In the genomic region with DNA sequence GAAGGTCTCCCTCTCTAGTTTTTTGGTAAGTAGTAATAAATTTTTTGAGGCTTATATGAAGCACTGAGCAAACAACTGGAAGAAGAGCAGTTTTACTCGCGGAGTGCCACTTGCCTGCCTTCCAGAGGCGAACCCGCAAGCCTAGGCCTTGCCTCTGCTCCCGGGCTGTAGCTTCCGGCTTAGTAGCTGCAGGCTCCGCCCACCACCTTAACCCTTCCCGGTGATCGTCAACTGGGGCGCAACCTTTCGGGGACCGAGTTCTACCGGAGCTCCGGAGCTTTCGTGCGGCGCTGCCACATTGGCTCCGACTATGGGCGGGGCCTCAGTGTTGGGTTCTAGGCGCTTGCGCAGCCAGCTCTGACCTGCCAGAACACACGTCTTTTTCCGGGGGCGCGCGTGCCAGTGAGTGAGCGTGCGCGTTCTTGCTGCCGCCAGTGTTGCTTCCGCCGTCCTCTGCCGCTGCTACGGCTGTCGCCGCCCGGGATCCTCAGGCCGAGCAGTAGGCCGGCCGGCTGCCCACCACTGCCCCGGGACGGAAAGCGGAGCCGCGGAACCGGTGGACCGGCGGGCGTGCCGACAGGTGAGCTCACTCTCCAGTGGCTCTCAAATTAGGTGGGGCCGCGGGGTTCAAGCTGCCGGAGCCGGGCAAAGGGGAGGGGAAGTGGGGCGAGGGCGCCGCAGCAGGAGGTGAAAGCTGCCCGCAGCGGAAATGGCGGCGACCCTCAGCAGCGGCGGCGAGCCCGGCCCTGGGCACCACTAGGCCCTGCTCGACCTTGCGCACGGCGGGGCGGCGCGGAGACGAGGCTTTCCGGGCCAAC, we compare ENCODE assay signal across 8 mouse cellular contexts. TPM values are rescaled to one million over a fixed set of nuclear protein-coding genes. Genes with fewer than 3 reads are reported as not detected.
DNase-seq lines count a peak whose midpoint lies in the region; ATAC-seq lines count a peak whose summit lies in the region.

Dnajc5 (plus strand) TSS at position 368 of the 818 bp plus-strand sequence.

- no peaks in the 10 kb centered on the region for H3K9me3 ChIP-seq in hindbrain, embryonic 12.5 days (replicated peaks)

- under 1% methylated on average over 74 of the region's 74 CpGs for WGBS in hindbrain, embryonic 12.5 days

- H3K36me3 ChIP-seq in hindbrain, embryonic 12.5 days: peaks cover 19% of the 10 kb centered on the region

- no peaks in the 10 kb centered on the region for H3K27me3 ChIP-seq in hindbrain, embryonic 12.5 days

- ATAC-seq in hindbrain, embryonic 12.5 days (ENCODE audit: low FRiP score): peak; percentile 97

- H3K4me3 ChIP-seq in hindbrain, embryonic 12.5 days: peak within 1 kb of the TSS; percentile 97

- peak within 1 kb of the TSS; percentile 99 for H3K27ac ChIP-seq in hindbrain, embryonic 12.5 days

- peak; percentile 97 for DNase-seq in NIH3T3 (ENCODE audit: low read depth)
- peak; percentile 97 to 98 for DNase-seq in cerebellum, postnatal 10 days
- peak; percentile 98 for DNase-seq in frontal cortex, postnatal 10 days (ENCODE audit: low spot score in 2 of 2)
- DNase-seq in layer of hippocampus, postnatal 14 days (ENCODE audit: low spot score in 2 of 2): peak; percentile 97 to 99
- peak; percentile 97 for DNase-seq in lung, postnatal 14 days
- DNase-seq in retina, adult 2 months (ENCODE audit: low read depth, low spot score): peak; percentile 89
- peak; percentile 98 to 100 for DNase-seq in thymus, postnatal 36 days

- H3K4me2 ChIP-seq in hindbrain, embryonic 12.5 days (replicated peaks): peak within 1 kb of the TSS; percentile 58

- H3K4me1 ChIP-seq in hindbrain, embryonic 12.5 days: peaks cover 26% of the 10 kb centered on the region

- peak within 1 kb of the TSS; percentile 94 for H3K9ac ChIP-seq in hindbrain, embryonic 12.5 days

RNA-seq across cellular contexts. Expression of gene Dnajc5, which starts in this region (rescaled TPM):
- 148 and 150 TPM in 2 replicates for polyA plus RNA-seq in hindbrain, embryonic 12.5 days (2016; fragmentation: Nextera tagmentation; extraction: Ambion mirVana)
- total RNA-seq in layer of hippocampus, postnatal 14 days (2021): 100 to 1,000 TPM; 271 to 275 TPM

Comparison
In these comparisons a context has a peak if more than half of its experiments do, and no peak if none do; other contexts are left out.
1. Peak in every context shown above with its lines: DNase-seq, ATAC-seq, H3K4me3 ChIP-seq and H3K27ac ChIP-seq.